Mouse (Mus musculus) hindbrain, embryonic 10.5 days (tissue): ENCODE data around the gene Dcpp2. TPM values are rescaled to one million over a fixed set of nuclear protein-coding genes. Genes with fewer than 3 reads are reported as not detected.

ENCODE experiments used
- polyA plus RNA-seq: library from polyadenylated mRNA; unstranded; fragments of >200 nt; fragmentation: Nextera tagmentation; extraction: Ambion mirVana; gene quantifications from 2 replicates; pipeline ENCODE4 v1.2.1, GENCODE M21; 2016

Gene Dcpp2
- polyA plus RNA-seq, 1 experiment from 2014 or later, result not detected

Other genes with a start within 250 kb of the Dcpp2 start
- gene Mmp25, start 235.6 kb upstream of the Dcpp2 start, polyA plus RNA-seq, result 1.00 and 1.4 TPM in 2 replicates
- gene Bicdl2, start 220.4 kb upstream of the Dcpp2 start, polyA plus RNA-seq, result 0.41 and 0.51 TPM in 2 replicates
- 34.0 and 45.4 TPM in 2 replicates for gene Hcfc1r1, start 207.3 kb upstream of the Dcpp2 start, polyA plus RNA-seq
- gene Thoc6, start 207.0 kb upstream of the Dcpp2 start, polyA plus RNA-seq, result 72.7 and 80.2 TPM in 2 replicates
- 2.7 and 7.1 TPM in 2 replicates for gene Tnfrsf12a, start 203.4 kb upstream of the Dcpp2 start, polyA plus RNA-seq
- 20.8 and 54.2 TPM in 2 replicates for gene Cldn6, start 201.6 kb upstream of the Dcpp2 start, polyA plus RNA-seq
- gene Cldn9, start 196.9 kb upstream of the Dcpp2 start, polyA plus RNA-seq, result 6.3 and 13.1 TPM in 2 replicates
- not detected in 2 replicates for gene 1520401A03Rik, start 158.1 kb upstream of the Dcpp2 start, polyA plus RNA-seq
- gene Pkmyt1, start 154.5 kb upstream of the Dcpp2 start, polyA plus RNA-seq, result 54.0 and 61.5 TPM in 2 replicates
- 28.8 and 43.6 TPM in 2 replicates for gene Paqr4, start 140.0 kb upstream of the Dcpp2 start, polyA plus RNA-seq
- 3.4 and 4.3 TPM in 2 replicates for gene Kremen2, start 135.0 kb upstream of the Dcpp2 start, polyA plus RNA-seq
- 181 and 211 TPM in 2 replicates for gene Flywch1, start 109.3 kb upstream of the Dcpp2 start, polyA plus RNA-seq
- gene Flywch2, start 94.8 kb upstream of the Dcpp2 start, polyA plus RNA-seq, result 22.9 and 34.9 TPM in 2 replicates
- 517 and 570 TPM in 2 replicates for gene Srrm2, start 90.3 kb upstream of the Dcpp2 start, polyA plus RNA-seq
- 1,118 and 1,222 TPM in 2 replicates for gene Elob, start 51.7 kb upstream of the Dcpp2 start, polyA plus RNA-seq
- gene Prss33, start 44.8 kb upstream of the Dcpp2 start, polyA plus RNA-seq, result 0.24 TPM in 1 of 2 replicates, not detected in the other
- not detected in 2 replicates for gene Prss32, start 37.0 kb upstream of the Dcpp2 start, polyA plus RNA-seq
- gene Prss41, start 36.7 kb upstream of the Dcpp2 start, polyA plus RNA-seq, result 1.6 and 1.9 TPM in 2 replicates
- gene Prss21, start 12.8 kb upstream of the Dcpp2 start, polyA plus RNA-seq, result not detected in 2 replicates
- gene Dcpp1, start within 50 bp of the Dcpp2 start, polyA plus RNA-seq, result not detected in 2 replicates
- gene Dcpp3, start 36.6 kb downstream of the Dcpp2 start, polyA plus RNA-seq, result not detected in 2 replicates
- not detected in 2 replicates for gene Sbp, start 60.8 kb downstream of the Dcpp2 start, polyA plus RNA-seq
- not detected in 2 replicates for gene Sbpl, start 74.4 kb downstream of the Dcpp2 start, polyA plus RNA-seq
- gene Prss30, start 99.7 kb downstream of the Dcpp2 start, polyA plus RNA-seq, result not detected in 2 replicates
- gene Prss22, start 117.2 kb downstream of the Dcpp2 start, polyA plus RNA-seq, result 0.72 and 0.83 TPM in 2 replicates
- 0.24 TPM in 1 of 2 replicates, not detected in the other for gene Prss27, start 157.3 kb downstream of the Dcpp2 start, polyA plus RNA-seq
- gene Kctd5, start 192.6 kb downstream of the Dcpp2 start, polyA plus RNA-seq, result 90.8 and 93.0 TPM in 2 replicates